Mouse (Mus musculus): ENCODE measurements at regions not wholly inside any gene's neighbourhood (a gene's known extent, or its start where the extent isn't known, plus 50 kb on each side); places are given as distances from the start of the nearest gene placed in this dataset.

DNA sequence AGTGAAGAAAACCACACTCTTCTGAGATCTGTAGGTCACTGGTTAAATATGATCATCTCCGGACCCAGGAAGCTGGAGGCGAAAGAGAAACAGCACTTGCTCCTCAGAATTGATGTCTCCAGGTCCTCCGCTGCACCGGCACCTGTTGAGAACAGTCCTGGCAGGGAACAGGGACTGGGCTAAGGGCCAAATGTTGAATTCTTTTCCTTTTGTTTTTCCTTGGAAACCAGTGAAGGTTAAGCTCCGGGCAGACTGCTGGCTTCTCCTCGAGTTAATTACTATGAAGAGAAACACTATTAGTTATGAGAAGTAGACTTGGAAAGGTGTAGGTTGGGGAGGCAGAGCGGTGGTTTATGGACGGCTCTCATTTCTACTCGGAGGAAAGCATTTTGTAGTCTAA is 242.7 kb downstream of the Rngtt start:
- DNase-seq (ENCODE audit: low spot score): no peak

DNA sequence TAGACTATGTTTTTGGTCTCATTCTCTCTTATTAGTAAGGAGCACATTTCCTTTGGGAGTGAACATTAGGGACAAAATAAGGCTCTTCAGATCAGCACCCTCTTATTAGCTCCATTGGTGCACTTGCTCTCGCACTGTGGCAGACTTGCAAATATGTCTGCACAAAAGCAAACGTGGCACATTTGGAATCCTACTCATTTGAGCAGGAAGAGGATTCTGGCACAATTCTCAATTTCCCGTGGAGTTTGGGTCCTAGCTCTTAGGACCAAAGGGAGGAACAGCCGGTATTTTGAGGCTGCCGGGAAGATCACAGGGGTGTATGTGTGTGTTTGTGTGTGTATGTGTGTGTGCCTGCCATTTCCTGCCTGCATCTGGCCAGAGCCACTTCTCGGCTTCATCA is 244.5 kb downstream of the Rngtt start:
- DNase-seq (ENCODE audit: low spot score): no peak

DNA sequence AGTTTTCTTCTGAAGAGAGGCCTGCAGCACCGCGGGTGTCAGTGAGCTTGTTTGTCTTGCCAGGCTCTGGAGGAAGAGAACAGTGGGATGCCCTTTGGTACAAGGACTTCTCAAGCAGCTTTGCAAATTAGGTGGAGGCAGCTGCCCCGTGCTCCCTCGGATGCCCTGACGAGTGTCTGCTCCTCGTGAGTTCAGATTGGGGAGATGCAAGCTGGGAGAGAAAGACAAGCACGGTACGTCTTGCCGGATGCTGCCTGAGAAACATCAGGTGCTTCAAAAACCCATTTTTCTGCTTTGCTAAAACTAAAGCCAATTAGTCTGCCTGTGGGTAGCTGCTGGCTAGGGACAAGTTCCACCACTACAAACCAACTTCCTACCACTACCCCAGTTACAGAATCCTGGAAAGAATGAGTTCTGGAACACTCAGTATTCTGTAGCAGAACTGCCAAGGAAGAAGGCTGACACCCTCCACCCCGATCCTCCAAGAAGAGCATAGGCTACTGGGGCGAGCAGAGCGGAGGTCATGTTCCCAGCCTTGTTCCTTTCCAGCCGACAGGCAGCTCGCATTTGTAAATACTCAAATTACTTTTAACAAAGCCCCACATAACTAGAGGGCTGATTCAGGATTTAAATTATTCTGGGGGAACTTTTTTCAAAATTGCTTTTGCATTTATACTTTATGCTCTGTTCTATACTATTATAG is 245.3 kb downstream of the Rngtt start:
- DNase-seq (ENCODE audit: low spot score): no peak

DNA sequence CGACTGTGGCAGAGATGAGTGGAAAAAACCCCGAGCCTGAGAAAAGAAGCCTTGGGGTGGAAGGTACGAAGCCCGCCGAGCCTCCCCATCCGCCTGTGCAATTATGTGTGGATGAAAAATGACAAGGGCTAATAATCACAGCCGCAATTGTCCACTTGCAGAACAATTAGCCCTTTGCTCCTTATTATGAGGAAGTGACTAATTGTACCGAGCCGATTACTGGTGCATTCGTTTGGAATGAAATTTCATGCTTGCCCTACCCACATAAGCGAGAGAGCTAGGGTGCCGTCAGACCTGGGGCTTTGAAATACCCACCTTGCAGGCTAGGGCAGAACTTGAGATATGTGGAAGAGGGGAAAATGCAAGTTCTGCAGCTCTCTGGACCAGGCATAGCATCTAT is 245.9 kb downstream of the Rngtt start:
- no peak for DNase-seq (ENCODE audit: low spot score)

DNA sequence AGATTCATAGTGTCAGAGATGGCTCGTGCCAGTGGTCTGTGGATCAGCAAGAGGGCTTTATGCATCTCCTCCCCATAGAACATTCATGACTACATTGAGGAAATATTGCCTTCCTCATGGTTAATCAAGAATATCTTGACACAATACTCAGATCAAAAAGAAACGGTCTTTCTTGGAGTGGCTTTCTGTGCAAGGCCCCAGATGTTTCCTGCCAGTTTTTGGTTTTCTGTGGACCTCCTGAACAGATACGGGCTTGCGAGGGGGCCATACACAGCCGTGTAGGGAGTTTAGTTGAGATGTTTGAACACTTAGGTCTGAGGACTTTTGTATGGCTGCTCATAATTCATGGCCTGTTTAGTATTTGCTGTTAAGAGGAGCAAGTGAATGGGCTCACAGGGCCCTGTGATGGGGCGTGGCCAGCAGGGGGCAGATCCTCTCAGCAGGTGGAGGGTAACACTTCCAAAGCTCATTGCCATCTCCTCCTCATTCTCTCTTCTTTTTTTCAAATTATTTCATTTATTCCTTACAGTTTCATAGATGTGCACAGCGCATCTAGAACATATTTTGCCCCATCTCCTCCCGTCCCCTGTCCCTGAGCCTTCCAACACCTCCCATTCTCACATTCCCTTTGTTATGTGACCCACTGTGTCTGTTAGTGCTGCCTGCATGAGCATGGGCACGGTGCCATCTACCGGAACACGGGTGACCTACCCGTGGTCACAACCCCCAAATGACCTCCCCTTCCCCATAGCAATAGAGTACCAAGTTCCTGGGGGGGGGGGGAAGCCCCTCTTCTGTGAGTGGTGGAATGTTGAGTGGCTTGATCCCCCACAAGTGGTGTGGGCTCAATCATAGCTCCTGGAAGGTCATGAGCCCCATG is 246.8 kb downstream of the Rngtt start:
- DNase-seq (ENCODE audit: low spot score): no peak

DNA sequence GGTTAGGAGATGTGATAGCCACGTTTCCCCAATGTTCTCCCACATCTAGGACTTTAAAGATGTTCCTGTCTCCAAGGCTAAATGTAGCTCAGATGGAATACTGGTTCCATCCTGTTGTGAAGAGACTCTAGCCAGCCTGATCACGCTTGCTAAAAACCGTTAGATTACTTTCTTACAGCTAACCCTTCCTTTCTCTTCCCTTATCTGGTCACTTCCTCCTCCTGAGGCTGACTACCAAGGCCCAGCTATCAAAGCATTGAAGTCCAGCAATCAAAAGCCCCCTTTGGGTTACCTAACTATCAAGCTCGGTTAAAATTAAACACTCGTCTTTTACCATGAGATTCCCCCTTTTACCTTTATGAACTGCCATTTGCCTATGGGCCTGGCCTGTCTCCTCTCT is 260.2 kb downstream of the Rngtt start:
- no peak for DNase-seq (ENCODE audit: low spot score)

DNA sequence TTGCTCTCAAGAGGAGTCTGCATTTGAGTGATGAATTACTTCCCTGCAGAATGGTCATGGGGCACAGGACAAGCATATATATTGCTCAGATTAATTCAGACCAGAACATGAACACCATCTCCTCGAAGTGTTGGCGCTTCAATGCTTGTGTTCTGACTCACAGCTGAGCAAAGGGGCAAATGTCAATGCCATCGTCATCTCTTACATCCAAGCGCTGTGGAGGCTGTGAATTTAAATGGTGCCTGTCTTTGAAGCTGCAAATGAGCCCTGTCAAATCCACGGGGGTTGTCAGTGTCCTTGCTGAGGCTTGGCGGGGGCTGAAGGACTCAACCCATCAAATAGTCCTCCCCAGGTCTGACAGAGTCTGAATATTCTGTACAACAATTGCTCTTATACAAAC is 261.2 kb downstream of the Rngtt start:
- no peak for DNase-seq (ENCODE audit: low spot score)

DNA sequence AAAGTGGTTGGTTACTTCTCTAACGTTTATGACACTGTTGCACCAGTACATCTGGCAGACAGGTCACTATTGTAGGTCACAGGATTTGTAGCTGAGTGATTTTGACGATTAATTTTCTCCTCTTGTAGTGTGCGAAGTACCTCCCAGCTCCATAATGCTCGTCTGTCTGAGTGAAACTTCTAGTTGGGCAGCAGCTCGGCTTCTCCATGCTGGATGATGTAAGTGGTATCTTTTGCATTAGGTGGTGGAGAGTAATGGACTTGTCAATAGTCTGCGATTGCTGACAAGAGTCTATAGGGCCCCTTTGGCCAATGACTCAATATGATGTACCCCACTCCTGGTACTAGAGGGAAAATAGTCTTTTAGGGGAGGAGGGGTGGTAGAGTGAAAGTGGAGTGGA is 267.5 kb downstream of the Rngtt start:
- no peak for DNase-seq (ENCODE audit: low spot score)

DNA sequence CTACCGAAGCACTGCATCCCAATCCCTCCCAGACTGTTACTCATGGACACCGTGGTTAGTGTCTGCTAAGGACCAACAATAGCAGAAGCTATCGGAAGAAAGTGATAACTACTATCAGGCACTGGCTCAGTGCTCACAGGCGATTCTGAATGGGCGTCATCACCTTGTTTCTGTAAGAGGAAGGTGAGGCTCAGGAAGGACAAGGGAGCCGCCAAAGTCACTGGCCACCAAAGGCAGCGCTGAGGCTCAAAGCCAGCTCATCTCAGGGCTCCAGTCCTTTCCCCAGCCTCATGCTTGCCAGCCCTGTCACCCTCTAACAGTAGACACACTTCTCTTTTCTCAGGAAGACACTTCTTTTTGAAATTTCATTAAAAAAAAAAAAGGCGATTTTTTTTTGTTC is 270.4 kb downstream of the Rngtt start:
- DNase-seq (ENCODE audit: low spot score): no peak

DNA sequence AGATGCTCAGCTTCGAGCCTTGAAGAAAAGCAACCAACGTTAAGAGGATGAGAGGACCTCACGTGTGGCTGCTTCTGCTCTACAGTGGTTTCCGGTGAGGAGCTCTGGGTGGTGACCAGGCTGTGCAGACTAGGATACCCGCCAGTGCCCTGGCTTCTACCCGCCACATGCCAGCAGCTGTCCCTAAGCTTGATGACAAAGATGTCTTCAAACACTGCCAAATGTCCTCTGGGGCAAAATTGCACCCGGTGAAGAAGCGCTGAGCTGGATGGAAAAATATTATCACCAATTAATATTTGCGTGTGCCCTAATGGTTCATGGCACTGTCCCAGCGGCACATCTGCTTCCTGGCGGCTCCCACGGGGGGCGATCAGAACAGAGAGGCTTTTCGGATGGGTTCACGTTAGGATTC is 271.1 kb downstream of the Rngtt start:
- DNase-seq (ENCODE audit: low spot score): no peak

DNA sequence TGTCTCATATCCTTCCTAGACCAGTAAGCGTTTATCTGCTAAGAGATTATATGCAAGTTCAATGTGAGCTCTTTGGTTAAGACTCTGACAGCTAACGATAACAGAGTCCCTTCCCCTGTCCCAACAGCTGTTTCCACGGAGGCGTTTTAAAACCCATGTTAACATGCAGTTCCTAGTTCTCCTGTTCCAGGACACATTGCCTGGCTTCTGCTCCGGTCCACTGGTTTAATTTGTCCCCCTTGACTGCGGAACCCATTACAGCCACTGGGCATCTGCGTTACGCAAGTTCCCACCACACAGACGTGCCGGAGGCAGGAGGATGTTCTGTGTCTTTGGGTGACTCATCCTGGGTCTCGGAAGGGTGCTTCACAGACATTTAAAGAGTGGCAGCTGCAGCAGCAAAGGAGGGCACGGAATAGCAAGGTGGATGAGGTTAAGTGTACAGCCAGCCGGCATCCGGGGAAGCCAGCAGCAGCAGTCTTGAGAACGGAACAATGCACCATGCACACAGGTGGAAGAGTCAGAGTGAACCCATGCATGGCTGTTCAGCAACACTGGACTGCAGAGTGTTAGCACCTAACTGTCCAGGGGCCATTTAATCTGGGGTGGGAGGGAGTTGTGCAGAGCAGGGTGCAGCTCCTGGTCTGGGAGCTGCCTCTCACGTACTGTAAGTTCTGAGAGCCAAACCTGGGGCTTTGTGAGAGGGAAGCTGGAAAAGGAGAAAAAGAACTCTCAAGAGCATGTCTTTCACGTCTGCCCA is 271.8 kb downstream of the Rngtt start:
- no peak for DNase-seq (ENCODE audit: low spot score)

DNA sequence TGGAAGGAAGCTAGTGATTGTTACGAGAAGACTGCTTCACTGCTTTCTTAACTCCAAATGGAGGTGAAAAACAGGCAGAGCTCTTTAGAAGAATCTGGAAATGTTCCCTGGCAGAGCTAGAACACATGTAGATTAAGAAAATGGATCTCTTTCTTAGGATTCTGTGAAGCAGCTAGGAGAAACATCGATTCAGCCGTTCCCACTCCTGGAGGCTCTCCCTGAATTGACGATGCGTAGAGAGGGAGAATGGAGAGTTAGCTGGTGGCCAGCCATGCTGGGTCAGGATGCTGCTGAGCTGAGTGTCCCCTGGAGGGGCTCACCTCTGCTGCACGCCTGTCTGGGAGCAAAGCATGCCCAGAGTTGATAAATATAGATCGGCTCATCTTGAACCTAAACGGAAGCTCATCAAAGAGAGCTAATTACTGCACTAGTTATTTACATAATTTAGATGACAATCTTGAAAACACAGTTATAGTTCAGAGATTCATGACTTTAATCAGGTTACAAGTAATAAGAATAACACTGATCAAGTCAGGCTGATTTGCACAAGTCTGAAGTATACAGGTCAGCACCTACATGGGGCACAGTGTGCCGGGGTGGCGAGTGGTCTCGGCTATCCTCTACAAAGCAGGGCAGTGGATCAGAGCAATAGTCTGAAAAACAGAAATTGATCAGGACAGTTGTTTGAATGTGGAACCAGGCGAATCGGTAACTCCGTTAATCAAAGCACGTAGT is 273.0 kb downstream of the Rngtt start:
- DNase-seq (ENCODE audit: low spot score): no peak

DNA sequence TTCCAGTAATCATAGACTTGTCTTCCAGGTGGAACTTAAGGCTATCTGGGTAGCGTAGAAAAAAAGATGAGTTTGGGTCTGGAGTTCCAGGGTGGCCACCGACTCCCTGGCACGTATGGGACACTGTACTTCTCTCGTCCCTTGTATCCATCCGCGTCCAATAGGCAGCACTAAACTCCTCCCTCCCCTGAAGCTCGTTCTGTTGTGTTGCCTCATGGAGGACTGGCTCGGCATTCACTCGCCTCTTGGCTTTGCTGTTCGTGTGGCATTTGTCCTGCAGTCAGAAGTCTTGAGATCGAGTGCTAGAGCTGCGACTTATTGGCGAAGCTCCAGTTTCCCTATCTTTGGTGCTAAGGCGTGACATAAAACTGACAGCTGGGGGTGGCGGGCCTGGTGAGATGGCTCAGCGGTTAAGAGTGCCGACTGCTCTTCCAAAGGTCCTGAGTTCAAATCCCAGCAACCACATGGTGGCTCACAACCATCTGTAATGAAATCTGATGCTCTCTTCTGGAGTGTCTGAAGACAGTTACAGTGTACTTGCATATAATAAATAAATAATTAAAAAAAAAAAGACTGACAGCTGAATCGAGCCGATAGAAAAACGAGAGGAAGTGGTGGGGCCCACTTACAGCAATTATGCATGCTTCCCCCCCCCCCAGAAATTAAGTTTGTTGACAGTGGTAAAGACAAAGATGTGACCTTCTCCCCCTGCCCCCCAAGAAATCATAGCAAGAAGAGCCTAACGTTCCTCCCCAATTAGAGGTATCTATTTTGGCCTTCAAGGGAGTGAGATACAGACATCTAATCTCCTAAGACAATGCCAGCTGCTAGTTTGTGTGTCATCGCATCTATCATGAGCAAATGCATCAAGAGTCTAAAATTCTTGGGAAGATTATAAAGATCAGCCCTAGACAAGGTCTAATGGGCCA is 274.1 kb downstream of the Rngtt start:
- no peak for DNase-seq (ENCODE audit: low spot score)

DNA sequence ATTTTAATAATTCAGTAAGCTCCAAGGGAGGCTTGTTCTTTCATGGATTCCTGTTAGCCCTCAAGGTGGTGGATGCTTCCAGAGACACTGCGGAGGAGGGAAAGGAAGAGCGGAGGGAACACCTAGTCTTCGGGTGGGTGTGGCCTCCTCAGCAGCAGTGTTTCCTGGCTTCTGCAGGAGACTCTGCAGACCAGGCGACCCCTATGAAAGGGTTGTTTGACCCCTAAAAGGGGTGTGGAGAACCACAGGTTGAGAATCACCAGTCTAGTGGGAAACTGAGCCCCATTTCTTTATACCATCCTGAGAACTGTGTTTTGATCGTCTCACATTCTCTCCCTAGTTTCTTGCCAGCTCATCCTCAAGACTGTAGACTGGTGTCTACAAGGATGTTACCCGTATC is 275.7 kb downstream of the Rngtt start:
- DNase-seq (ENCODE audit: low spot score): no peak

DNA sequence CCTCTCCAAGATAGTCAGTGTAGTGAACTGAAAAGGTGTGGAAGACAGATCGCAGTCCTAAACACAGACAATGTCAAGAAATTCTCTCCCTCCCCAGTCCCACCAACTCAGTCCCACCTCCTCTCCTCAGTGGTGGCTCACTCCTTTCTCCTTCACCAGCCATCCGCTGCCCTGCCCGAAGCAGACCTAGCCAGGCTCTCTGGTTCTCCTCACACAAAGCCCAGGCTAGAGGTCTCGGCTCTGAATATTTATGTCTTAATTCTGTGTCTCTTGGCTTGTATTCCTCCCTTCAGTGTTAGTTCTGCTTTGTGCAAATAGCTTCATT is 276.1 kb downstream of the Rngtt start:
- no peak for DNase-seq (ENCODE audit: low spot score)

DNA sequence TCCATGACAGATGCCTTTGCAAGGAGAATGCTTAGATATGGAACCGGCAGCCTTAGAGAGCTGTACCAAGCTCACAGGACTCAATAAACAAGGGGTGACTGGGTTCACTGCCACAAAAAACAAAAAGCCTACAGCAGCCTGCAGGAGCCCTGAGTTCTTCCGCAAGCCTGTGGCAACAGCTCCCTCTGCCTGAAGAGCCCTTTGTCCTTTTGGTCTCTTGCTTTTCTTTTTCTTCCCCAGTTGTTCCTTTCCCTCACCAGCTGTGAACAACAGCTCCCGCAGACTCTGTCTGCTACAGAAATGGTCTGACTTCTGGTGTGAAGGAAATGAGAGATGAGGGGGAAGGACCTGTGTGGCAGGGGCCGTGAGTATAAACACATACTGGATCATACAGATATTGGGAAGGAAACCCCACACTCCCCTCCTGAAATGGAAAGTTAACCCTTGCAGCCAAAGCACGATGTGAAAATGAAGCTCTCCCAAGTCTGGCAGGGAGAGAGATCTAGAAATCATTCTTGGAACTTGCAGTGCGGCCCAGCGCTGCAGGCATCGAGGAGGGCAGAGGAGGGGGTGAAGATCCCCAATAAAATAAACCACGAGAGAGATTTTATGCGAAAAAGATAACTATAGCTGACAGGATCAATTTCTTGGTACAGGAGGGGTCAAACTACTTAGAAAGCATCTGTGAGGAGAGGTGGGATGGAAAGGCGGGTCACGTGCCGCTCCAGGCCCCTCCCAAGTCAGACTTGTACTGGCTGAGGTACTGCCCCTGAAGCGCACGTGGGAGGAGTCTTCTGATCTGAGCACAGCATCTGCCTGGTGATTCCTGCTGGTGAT is 276.7 kb downstream of the Rngtt start:
- DNase-seq (ENCODE audit: low spot score): no peak

DNA sequence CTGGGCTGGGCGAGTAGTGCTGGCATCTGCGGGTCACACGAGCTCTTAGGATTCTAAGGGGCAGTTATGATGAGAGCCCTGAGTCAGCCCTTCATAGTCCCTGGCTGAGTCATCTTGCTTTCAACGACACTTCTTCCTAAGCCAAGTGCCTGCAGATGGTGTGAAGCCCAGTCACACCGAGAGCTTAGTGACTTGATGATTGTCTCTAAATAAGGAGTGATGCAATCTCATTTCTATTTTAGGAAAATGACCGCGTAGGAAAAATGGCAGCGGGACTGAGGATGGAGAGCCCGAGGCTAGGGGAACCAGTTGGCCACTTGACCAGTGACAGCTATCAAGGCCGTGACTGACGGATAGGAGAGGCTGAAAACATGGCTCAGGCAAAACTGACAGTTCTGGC is 277.6 kb downstream of the Rngtt start:
- no peak for DNase-seq (ENCODE audit: low spot score)

DNA sequence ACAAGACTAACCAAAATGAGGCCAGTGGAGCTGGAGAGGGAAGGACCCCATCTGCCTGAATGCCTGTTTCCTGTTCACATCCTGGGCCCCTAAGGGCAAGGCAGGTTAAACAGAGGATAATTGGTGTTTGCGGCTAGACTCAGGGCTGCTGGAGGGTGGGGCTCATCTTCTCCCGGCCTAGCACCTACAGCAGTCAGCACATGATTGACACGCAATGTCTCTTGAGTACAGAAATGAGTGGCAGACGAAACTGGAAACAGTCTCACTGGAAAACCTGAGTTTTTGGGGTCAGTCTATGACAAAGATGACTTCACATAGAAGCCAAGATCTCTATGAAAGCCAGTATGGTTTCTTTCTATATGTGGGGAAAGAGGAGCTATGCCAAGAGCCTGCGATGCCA is 278.0 kb downstream of the Rngtt start:
- no peak for DNase-seq (ENCODE audit: low spot score)

DNA sequence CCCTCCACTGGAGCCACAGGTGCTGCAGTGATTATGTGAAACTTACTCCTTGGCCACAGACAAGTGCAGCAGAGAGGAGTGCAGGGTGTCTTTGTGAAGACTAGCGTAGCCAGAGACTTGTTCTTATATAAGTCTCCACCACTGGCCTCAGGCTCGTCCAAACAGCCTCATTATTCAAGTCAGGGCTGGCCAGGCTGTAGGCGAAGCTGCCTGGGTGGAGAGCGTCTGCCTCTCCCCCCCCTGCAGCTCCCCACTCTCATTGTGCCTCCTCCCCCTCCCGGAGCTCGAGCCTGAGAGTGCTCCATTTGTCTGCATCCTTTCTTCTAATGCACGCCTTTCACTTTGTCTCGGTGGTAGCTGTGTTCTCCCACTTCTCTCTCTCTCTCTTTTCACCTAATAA is 279.1 kb downstream of the Rngtt start:
- no peak for DNase-seq (ENCODE audit: low spot score)

DNA sequence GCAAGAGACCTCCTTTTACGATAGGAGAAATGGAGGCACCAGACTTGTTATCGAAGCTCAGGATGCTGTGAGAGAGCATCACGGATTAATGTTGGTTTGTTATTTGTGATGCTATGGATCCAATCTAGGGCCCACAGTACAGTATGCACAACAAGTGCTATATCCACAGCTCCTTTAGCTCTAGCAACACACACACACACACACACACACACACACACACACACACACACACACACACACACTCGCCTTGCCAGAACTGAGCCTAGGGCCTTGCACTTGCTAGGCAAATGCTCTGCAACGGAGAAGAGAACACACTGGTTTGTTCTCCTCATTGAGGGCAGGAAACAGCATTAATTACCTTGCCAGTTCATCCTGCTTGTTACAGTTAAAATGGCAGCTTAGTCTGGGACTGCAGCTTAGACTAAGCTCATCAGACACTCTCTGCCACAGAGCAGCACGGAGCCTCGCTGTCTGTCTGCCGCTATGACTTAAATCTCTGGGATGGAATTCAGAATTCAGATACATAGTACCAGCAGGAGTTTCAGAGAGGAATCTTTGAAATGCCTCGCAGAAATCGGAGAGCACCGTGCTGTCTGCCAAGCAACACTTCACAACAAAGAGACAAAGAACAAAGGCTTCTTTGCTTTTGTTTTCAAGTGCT is 285.0 kb downstream of the Rngtt start:
- DNase-seq (ENCODE audit: low spot score): no peak

Measured in layer of hippocampus, adult 9-10 months (tissue).